Mouse (Mus musculus): Measurements from ENCODE around the gene Wwox.

Wwox gene

DNA sequence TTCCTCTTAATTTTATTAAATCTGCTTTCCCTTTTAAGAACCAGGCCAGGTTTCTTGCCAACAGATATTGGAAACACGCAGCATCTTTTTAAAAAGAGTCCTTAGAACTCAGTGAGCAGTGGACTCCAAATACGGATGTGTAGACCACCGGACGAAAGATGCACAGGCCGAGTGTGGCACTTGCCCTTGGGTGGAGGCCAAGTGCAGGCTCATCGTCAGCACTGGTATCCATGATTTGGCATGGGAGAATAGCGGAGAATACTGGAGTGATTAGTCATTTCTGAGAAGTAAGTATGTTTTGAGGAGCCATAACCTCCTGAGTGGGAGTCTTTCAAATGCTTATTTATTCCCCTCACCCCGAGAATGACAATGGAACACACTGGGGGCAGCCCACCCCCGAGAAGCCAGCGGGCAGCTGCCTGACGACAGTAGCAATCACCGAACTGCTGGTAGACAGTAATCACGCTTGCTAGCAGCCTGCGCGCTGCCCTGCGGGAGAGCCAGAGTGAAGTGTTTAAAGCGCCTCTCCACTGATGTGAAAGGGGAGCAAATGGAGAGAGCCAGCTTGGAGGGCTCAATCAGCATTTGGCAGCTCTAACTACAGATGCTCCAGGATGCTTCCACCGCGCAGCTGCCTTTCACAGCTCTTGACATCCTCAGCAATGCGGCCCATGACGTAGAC lies 29.2 kb downstream of the Wwox start:
- no peak for DNase-seq (ENCODE audit: low read depth, low spot score)

DNA sequence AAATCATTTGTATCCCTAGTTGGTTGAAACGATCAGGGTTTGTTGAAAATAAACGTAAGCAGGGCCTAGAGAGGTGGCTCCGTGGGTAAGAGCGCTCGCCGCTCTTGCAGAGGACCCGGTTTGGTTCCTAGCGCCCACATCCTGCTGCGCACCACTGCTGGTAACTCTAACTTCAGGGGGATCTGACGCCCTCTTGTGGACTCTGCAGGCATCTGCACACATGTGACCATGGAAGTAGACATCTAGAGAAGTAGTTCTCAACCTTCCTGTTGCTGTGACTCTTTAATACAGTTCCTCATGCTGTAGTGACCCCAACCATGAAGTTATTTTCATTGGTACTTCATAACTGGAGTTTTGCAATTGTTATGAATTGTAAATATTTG lies 29.7 kb downstream of the Wwox start:
- no peak for DNase-seq (ENCODE audit: low read depth, low spot score)

DNA sequence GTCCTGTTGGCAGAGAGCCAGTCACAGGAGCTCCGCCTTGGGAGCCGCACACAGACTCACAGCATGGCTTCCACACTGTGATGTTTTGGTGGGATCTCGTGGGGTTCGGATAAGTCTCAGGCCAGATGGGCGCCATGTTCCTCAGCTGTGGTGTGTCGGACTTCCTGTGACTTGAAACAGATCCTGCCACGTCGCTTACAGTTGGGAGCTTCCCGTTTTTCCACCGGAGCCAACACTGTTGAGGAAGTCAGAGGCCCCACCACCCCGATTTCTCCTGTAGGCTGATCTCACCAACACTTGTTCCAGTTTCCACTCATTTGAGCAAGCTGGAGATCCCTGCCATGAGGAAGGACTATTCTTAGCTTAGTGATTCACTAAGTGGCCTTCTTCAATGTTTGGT lies 34.1 kb downstream of the Wwox start:
- DNase-seq (ENCODE audit: low read depth, low spot score), result no peak

DNA sequence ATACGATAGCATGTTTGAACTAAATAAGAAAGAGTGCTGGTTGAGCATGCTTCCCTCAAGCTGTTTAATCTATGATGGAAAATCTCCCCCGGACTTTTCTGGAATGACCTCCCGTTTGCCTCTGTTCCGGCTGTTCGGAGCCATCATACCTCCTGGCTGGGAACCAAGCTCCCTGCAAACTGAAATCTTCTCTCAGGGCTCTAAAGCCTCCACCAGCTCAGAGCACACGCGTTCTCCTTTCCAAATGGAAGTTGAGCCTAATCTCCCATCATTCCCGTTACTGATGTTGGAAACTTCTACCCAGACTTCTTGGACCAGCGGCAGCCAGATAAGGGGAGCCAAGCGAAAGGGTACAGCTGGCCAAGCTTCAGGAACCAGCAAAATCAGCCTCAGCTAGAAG lies 37.5 kb downstream of the Wwox start:
- DNase-seq (ENCODE audit: low read depth, low spot score), result no peak

DNA sequence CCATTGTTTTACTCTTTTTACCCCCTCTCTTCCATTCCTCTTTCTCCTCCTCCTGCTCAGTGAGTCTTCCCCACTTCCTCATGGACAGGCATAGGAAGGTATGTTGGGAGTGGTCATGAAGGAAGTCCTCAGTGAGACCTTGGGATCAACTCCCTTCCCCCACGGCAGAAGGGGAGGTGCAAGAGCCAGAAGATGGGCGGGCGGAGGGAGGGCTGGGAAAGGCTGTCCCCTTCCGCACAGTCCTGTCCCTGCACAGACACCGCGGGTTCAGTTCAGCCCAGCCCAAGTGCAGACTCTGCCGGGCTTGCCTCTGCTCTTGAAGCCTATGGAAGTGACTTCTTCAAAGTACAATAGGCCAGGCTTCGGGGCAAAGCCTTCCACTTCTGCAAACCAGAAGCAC lies 38.3 kb downstream of the Wwox start:
- DNase-seq (ENCODE audit: low read depth, low spot score), result no peak

DNA sequence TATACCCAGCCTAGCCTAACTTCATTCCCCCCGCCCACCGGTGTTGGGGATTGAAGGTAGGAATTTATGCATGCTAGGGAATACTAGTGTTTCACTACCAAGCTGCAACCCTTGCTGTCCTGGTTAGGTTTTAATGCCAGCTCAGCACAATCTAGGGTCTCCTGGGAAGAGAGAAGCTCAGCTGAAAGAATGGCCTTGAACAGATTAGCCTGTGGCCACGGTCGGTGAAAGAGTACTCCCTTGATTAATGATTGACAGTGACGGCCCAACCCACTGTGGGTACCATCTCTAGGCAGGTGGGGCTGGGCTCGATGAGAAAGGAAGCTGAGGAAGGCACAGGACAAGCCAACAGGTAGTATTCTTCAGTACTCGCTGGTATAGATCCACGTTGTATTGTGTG lies 40.3 kb downstream of the Wwox start:
- no peak for DNase-seq (ENCODE audit: low read depth, low spot score)

DNA sequence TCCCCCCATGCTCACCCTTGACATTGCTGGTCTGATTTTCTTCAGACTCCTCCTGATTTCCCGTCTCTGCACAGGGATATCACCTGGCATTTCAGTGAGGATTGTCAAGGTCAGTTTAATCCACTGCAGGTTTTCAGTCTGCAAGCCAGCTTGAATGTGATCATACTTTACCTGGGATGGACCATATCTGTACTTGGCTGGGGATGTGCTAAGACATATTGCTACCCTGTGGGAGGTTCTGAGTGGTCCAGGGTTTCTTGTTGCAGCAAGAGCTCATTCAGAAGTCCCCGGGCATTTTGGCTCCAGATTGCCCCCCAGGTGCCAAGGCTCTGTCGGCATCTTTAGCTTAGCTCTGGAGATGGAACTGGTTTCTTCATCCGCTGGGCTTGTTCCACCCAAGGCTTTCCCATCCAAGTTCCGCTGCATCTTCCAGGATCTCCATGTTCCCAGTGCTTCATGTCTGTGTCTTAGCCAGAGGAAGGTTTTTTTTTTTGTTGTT lies 52.3 kb downstream of the Wwox start:
- no peak for DNase-seq (ENCODE audit: low read depth, low spot score)

DNA sequence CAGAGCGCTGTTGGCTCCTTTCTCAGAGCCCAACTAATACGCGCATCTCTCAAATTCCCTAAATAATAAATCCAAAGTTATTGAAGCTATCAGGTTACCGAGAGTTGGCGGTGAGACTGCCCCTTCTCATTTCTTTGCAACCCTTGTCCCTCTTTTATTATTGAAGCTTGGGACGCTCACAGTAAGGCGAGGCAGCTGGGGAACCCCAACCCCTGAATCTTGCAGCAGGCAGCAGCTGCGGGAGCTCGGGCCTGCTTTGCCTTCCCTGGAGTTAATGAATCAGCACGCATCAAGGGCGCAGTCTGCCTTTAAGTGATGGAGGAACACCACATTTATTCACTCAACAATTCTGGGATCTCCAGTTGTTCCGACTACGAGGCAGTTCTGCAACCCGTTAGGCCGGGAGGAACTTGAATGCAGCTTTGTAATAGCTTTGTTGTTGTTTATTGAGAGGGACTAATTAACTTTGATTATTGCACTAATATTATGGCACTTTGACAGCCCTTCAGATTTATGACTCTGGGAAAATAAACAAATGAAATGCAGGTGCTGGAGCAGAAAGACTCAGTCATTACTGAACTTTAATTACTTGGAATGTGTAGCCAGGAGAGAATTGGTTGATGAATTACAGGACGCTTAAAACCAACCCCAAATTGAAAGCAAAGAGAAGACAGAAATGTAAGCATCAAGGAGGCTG lies 60.1 kb downstream of the Wwox start:
- no peak for DNase-seq (ENCODE audit: low read depth, low spot score)

DNA sequence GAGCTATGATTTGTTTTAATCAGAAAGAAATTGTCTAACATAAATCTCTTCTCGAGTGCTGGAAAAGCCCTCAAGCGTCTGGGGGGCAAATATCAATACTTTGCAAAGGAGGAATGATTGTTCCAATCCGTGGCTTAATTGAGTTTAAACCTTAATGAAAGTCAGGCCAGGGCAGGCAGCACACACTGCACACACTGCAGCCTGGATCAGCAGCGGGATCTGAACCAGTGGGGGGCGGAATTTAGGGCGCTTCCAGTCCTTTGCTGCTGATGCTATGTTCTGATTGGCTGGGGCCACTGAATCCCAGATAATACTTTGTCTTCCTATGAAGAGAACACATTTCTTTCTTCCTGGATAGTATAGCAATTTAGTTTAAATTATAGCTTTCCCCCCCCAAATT lies 62.5 kb downstream of the Wwox start:
- no peak for DNase-seq (ENCODE audit: low read depth, low spot score)

DNA sequence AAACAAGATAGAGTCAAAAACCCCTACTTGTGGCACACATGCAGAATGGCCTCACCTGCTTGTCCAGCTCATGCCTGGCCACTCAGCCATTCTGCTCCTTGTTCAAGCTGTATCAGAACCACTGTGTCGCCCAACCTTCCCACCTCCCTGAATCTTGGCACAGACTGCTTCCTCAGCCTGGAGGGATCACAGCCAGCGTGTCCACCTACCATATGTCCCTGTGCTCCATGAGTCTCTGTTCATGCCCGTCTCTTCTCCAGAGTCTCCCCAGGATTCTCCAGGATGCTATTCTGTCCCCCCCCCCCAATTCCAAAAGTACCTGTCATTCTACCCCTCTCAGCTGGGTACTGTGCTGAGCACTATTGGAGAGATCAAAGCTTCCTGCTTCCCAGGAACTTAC lies 63.7 kb downstream of the Wwox start:
- DNase-seq (ENCODE audit: low read depth, low spot score), result no peak

DNA sequence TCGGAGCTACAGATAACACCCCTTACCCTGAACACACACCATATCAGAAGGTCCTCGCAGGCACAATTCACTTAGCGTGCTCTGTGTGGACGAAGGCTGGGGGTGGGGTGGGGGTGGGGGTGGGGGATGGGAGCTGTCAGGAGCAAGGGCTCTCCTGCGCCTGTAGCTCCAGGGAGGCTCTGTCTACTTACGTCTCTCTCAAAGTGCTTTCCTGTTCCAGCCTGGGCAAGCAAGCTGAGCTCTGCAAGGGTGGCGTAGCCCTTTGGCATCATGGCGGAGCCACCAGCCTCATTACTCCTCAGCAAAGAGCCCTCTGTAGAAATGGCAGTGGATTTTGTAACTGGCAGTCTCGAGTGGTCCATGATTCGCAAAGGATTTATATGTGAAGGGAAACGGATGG lies 65.4 kb downstream of the Wwox start:
- DNase-seq (ENCODE audit: low read depth, low spot score), result no peak

DNA sequence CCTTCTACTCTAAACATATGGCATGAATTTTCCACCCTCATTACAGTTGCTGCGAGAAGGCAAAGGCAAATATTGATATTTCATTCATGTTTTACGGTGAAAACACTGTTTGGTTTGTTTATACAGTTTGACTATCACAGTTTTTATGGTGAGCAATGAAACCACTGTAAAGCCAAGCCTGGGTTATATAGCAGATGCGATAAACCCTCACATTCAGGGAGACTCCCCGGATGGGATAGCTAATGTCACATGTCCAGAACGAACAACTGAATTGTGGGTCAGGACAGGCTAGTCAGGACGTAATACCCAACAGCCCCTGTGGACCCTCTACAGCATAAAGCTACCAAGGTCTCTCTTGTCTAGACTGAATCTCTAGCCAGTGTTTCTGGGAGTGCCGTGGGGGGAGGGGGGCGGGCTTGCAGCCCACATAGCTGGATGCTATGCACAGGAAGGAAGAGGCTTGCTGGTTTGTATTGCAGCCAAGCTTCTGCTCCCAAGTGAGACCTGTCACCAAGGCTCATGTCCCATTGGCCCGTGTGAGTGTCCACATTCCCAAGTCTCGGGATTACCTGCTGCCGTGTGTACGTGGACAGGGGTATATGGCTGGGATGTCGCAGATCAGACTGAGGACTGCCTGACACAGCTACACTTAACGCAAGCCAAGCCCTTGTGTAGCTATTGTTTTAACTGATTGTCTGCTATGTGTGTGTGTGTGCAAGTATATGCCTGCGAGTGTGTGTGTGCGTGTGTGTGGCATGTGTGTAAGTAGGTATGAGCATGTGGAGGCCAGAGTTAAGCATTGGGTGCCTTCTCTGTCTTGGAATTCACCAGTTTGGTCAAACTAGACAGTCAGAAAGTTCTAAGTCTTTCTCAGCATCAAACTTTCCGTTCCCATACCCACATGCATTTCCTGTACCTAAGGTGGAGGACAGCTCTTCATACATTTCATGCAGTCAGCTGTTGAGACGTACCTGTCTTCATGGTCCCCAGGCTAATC lies 66.2 kb downstream of the Wwox start:
- DNase-seq (ENCODE audit: low read depth, low spot score), result no peak

DNA sequence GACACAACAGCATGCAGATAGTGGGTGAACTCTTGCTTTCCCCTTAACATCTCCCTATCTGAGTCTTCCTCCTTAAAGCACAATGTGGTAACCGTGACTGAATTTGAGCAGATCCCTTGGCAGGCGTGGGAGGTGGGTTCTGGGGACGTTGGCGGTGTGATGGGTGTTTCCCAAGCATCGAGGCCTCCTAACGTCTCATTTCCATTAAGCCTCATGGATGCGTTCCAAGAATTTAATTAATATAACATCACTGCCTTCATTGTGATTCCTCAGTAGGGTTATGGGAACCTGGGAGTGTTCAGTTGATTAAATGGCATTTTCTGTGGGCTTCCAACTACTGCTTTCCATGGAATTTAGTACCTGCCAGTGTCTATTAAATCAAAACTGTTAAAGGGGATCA lies 67.9 kb downstream of the Wwox start:
- DNase-seq (ENCODE audit: low read depth, low spot score), result no peak

DNA sequence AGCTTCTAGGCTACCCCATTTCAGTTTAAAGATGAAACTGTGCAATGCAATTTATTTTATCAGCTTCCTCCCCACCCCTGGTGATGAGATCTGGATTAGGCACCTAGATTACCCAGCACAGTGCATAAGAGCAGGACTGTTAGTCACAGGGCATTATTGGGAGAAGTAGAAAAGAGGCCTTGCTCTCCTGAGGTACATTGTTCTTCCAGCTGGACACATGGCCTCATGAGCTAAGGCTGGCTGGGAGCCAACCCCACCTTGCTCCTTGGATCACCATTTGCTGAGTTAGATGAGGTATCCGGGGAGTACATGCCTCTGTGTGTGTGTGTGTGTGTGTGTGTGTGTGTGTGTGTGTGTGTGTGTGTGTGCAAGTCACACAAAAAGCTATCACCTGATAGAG lies 70.8 kb downstream of the Wwox start:
- DNase-seq (ENCODE audit: low read depth, low spot score), result no peak

DNA sequence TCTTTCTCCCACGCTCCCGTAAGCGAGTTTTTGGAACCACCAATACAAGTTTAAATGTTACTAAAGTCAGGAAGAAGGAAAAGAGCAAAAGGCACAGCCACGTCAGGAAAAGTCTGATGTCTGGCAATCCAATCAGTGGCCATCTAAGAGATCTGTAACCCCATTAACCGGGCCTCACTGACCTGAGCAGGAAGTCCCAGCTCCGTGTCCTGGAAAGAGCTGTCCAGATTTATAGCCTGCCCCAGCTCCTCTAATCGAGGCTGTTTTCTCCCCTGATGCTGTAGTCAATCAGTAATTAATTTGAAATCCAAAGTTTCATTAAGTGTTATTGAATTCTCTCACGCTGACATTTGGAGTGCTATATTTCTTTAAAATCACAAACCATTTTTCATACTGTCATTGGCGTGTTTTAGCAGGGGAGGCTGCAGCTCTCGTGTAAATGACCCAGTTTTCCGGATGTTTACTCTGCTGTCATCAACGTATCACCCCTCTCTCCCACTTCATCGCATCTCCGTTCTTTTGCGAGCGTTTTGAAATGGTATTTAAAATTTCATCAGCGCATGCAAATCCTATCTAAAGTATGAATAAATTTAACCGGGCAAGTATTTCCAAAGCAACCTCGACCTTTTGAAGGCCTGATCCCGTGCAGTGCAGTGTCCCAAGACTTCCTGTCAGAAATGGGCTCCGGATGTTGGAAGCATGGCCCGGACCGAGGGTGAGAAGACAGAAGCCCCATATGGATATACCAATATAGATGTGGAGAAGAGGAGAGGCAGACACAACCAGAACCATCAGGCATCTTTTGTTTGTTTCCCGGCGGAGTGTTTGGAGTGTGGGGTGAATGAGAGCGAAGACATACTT lies 72.8 kb downstream of the Wwox start:
- DNase-seq (ENCODE audit: low read depth, low spot score), result no peak

DNA sequence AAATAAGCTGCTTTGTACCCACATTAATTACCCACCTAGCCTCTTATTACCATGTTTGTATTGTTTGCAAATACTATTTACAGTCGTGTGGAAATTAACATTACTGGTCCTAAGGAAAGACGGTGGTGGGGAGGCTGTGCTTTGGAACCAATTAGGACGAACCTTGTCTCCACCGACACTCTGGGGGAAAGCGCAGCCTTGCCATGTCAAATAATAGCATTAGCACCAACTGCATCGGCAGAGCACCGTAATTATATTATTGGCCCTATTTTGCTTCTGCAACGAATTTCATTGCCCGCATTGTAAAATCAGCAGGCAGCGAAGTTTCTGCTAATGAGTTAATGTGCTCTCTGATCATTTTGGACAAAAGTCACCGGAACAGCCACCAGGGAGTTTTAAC lies 75.2 kb downstream of the Wwox start:
- DNase-seq (ENCODE audit: low read depth, low spot score), result no peak

DNA sequence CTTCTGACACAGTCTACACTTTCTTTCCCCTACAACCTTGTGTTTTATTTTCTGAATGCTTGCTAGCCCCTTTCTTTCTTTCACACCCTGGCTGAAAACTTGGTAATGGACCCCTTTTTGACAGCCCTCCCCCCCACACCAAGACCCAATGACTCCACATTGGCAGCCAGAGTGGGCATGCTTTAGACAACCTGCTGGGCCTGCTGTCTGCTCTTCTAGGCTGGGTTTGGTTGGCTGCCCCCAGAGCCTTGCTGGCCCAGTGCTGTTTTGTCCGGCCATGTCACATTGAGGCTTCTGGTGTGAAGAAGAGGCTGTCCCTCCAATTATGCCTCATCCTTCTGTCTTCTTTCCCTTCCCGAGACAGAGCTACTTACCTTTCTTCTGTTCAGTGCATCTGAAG lies 83.6 kb downstream of the Wwox start:
- DNase-seq (ENCODE audit: low read depth, low spot score), result no peak

DNA sequence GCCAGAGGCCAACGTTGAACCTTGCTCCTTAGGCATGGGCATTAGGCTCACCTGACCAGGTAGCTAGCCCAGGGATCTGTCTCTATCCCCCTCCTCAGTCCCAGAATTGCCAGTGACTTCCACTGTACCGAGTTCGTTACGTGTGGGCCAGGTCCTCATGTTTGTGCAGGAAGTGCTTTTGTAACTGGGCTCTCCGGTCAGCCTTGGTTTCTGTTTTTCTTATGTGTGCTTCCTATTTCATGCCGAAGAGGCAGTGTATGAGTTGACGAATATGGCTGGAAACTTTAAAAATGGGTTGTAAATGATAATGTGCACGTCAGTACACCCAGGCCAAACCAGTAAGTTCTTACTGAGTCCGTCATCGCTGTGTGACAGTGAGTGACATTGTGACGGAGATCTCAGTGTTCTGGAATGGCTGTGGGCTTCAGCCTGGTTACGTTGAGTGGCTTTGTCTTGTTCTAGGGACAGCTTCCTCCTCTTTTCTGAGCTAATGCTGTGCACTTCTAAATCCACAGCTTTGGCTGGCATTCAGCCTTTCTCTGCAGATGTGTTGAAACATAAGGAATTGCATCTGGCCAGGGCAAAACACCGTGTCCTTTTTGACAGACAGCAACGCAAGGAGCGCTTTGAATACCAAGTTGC lies 87.3 kb downstream of the Wwox start:
- DNase-seq (ENCODE audit: low read depth, low spot score), result no peak

DNA sequence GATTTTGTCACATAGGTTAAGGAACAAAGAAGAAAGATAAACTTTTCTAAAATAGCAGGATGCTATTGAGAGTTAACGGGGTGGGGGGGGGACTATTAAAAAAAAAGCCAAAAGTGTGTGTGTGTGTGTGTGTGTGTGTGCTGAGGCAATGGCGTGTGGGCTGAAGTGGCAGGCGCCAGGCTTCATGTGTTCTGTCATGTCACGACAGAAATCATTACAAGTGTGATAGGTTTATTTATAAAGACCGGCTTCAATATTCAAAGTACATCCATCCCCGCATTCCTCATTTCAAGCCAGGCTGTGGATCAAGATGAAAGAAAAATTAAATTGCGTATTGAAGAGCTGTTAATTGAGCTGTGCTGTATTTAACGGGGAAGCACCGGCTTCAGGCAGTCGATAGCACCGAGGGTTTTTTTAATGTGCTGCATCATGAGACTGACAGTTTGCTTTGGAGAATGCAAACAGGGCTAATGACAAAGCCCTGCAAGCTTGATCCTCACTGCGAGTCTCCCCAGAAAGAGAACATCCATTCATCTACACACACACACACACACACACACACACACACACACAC lies 88.3 kb downstream of the Wwox start:
- DNase-seq (ENCODE audit: low read depth, low spot score), result no peak

DNA sequence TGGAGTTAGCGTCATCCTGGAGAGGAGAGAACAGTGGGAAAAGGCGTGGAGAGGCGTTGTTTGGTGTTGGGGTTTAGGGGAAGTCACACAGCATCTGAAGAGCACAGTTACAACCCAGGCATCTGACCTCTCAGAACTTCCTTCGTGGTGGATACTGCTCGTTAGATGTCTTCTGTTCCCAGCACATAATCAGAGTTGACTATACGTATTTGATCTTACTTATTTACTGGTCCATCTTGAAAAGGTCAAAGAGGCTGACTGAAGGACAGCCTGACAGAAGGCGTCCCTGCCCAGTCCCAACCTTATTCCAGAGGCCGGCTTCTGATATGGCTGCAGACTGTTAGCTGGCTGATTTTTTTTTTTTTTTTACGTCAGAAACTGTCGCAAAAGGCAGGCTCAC lies 90.1 kb downstream of the Wwox start:
- DNase-seq (ENCODE audit: low read depth, low spot score), result no peak

DNA sequence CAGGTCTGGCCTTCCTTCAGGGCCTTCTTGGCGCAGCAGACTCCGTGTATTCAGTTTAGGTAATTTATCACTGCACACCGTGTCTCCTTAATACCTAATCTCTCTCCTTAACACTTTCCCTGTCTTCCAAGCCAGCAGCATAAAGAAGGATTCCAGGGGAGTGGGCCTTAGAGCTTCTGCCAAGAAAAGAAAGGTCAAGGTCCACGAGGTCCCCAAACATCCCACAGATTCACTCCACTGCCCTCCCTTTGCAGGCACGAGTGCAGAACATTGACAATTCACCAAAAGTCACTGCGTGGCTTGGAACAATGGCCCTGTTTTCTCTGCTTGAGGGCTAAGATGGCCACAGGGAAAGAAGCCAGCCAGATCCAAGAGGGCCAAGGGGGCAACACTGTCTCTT lies 96.7 kb downstream of the Wwox start:
- no peak for DNase-seq (ENCODE audit: low read depth, low spot score)

Measured in telencephalon, adult 2 months (tissue).